Mouse (Mus musculus) bone marrow, adult 2 months (tissue): ENCODE measurements around the gene Ccdc86.

Experiments used
- CTCF ChIP-seq: fragments of 200-500 bp; IDR thresholded peaks from 2 replicates; pipeline ENCODE4 v1.5.1; 2011; ENCODE audit warnings: low read length, control low read depth; ENCODE audit not compliant: control insufficient read depth, insufficient read depth
- POLR2A ChIP-seq: fragments of 200-500 bp; IDR thresholded peaks from 2 replicates; pipeline ENCODE4 v1.6.1; 2011; ENCODE audit warnings: low read depth, mild to moderate bottlenecking, control low read depth, low read length, borderline replicate concordance; ENCODE audit not compliant: control insufficient read depth

DNA sequence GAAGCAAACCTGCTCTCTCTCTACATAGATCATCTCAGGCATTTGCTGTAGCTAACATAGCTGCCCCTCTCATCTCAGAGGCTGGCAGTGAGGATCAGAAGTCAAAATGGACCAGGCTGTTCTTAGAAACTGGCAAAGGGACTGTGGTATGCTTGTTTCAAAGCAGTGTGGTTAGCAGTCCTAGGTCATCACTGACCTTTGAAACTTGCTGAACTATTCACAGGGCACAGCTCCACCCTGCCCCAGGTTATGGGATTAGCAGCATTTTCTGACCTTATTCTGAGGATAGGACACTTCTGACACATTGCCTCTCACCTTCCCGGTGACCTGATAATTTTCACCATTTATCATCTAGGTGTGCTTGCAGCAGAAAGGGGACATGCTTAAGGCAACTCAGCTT lies 39.5 kb upstream of the Ccdc86 start:
- TF ChIP-seq CTCF (no peak), POLR2A (no peak)
